Mouse (Mus musculus) retina, embryonic 14.5 days (tissue): ENCODE measurements at regions not wholly inside any gene's neighbourhood (a gene's known extent, or its start where the extent isn't known, plus 50 kb on each side); places are given as distances from the start of the nearest gene placed in this dataset.

Source experiments
- DNase-seq: peaks from one replicate; pipeline ENCODE4 v3.0.0-alpha.2; 2015; ENCODE audit warnings: low spot score

DNA sequence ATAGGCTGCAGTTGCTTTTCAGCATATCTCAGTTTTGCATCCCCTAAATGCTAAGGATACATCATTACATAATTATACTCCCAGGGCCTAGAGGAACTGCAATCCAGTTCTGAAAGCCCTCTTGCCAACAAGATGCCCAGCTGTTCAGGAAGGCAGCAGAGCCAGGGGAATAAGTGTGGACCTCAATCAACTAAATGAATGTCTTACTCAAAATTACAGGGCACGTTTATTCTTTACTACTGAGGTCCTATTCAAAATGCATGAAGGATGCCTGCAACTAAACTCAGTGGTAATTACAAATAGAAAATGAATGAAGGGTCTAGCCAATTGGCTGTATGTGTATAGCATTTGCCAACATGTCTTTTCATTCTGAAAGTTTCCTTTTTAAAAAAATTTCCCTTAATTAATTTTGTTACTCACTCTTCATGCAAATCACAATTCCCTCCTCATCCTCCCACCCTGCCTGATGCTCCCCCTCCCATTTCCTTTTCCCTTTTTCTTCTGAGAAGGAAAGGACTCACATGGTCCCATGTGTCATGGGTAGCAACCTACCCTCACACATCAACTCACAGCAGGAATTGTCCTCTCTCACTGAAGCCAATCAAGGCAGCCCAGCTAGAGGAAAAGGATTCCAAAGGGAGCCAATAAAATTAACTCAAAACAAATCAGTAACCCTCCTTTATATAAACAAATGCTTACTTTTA is 86.9 kb upstream of the Ins1 start:
- no peak for DNase-seq

DNA sequence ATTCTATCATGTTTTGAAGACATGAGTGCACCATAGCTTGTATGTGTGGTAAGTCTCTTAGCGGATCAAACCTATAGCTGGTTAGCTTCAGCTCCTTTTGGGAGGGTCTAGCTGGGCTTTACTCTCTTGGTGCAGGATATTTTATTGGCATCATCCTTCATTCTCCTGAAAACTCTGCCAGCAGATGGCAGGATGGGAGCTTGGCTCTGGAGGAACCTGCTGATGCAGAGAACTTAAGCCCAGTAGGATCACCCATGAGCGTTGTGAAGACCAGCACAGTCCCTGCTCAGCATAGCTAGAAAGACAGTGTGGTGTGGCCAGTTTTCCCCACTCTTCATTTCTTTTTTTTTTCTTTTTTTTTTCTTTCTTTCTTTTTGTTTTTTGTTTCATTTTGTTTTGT is 70.3 kb upstream of the Ins1 start:
- DNase-seq: no peak

DNA sequence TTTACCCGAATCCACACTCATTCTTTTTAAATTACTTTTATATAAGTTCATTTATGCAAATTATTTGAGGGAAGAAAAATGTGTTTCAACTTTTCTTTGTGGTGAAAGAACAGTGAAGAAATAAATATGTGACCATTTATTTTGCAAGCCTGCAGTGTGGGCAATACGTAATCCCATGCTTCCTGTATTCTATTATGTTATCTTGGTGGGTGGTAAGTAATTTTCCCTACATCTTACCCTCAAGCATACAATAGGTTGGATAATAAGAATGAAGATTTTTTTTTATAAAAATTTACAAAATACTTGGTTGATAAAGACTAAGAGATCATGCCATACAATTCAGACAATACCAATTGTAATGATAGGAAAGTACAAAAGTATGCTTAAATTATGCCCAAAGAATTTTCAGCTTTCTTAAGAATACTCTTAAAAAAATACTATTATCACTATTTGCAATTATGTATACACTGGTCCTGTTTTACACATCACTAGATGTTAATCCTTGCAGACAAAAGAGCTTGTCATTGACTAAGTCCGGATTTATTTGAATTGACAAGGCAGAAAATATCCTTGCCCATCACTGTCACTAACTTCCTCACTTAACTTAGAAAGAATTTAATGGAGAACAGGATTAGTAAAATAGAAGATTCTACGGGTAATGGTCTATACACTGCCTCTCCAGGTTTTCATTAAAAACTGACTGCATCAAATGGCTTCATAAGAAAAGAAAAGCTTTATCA is 64.4 kb upstream of the Ins1 start:
- peak; percentile 77 for DNase-seq

DNA sequence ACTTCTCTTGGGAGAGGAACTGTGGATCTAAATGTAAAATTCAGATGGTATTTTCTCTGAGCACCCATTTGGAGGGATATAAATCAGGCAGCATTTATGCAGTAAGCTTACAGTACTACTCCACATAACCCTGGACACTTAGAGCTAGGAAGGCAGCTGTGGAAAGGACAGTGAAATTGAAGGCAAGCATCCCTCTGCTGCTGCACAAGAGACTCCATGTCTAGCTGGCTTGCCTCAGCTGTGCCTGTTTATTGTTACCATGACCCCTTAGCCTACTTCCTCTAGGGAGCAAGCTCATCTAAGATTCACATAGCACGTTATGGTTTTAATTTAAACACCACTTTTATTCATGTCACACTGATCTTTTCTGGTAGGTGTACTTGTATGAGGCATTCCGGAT is 56.4 kb upstream of the Ins1 start:
- DNase-seq: no peak
